Mouse (Mus musculus) G1E (cell line): ENCODE measurements at regions not wholly inside any gene's neighbourhood (a gene's known extent, or its start where the extent isn't known, plus 50 kb on each side); places are given as distances from the start of the nearest gene placed in this dataset.

ENCODE experiments used
- CTCF ChIP-seq: IDR thresholded peaks from 2 replicates; pipeline ENCODE4 v1.5.1; 2012; ENCODE audit warnings: low read depth, low read length, inconsistent platforms, mixed read lengths
- GATA1 ChIP-seq: IDR thresholded peaks from 2 replicates; pipeline ENCODE4 v1.6.1; 2012; ENCODE audit warnings: borderline replicate concordance, low read length, inconsistent platforms, mixed read lengths
- GATA2 ChIP-seq: IDR thresholded peaks from 2 replicates; pipeline ENCODE4 v1.6.1; 2012; ENCODE audit warnings: low read depth, low read length, inconsistent platforms, borderline replicate concordance
- POLR2AphosphoS5 ChIP-seq: IDR thresholded peaks from 2 replicates; pipeline ENCODE4 v1.6.1; 2012; ENCODE audit warnings: low read depth, low read length, inconsistent platforms; ENCODE audit not compliant: insufficient replicate concordance
- TAL1 ChIP-seq: conservative IDR thresholded peaks from 2 replicates; pipeline ENCODE4 v1.6.1; 2012; ENCODE audit warnings: low read depth, low read length, inconsistent platforms, mixed read lengths

GRCm38 (mm10) chr1:155482148-155482547 is 64.9 kb upstream of the Xpr1 start:
- TF ChIP-seq CTCF (no peak), TAL1 (no peak), GATA1 (no peak), POLR2AphosphoS5 (no peak), GATA2 (no peak)
